Mouse (Mus musculus): ENCODE measurements around the gene Wdr47. TPM values are rescaled to one million over a fixed set of nuclear protein-coding genes. Genes with fewer than 3 reads are reported as not detected.

The Wdr47 gene
- polyA plus RNA-seq, 1 experiment from 2014 or later = 11.6 TPM

DNA sequence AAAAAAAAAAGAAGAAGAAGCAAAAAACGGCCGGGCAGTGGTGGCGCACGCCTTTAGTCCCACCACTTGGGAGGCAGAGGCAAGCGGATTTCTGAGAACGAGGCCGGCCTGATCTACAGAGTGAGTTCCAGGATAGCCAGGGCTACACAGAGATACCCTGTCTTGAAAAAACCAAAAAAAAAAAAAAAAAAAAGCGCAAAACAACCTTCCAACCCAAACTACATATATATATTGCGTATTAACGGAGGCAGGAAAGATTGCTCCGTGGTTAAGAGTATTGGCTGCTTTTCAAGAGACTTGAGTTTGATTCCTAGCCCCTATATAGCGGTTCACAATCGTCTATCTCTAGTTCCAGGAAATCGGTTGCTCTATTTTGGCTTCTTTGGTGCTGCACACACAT is 20.3 kb upstream of the Wdr47 start:
- no peak overlapping the region for H3K9ac ChIP-seq
- H3K9me3 ChIP-seq = no peaks in the 10 kb centered on the region
- H3K4me1 ChIP-seq = peaks cover 6% of the 10 kb centered on the region; the same call in 1 of the 2 replicates
- H3K4me3 ChIP-seq (replicated peaks) = no peak overlapping the region; the same call in 1 of the 2 replicates
- H3K36me3 ChIP-seq = no peaks in the 10 kb centered on the region
- H3K27ac ChIP-seq = no peak overlapping the region
- 81% methylated on average over 14 of the region's 14 CpGs for WGBS
- no peaks in the 10 kb centered on the region for H3K27me3 ChIP-seq (replicated peaks)
- no peak overlapping the region; the same call in 1 of the 2 replicates for H3K4me2 ChIP-seq
- ATAC-seq (ENCODE audit: insufficient read depth, low FRiP score, low read depth) = no peak

DNA sequence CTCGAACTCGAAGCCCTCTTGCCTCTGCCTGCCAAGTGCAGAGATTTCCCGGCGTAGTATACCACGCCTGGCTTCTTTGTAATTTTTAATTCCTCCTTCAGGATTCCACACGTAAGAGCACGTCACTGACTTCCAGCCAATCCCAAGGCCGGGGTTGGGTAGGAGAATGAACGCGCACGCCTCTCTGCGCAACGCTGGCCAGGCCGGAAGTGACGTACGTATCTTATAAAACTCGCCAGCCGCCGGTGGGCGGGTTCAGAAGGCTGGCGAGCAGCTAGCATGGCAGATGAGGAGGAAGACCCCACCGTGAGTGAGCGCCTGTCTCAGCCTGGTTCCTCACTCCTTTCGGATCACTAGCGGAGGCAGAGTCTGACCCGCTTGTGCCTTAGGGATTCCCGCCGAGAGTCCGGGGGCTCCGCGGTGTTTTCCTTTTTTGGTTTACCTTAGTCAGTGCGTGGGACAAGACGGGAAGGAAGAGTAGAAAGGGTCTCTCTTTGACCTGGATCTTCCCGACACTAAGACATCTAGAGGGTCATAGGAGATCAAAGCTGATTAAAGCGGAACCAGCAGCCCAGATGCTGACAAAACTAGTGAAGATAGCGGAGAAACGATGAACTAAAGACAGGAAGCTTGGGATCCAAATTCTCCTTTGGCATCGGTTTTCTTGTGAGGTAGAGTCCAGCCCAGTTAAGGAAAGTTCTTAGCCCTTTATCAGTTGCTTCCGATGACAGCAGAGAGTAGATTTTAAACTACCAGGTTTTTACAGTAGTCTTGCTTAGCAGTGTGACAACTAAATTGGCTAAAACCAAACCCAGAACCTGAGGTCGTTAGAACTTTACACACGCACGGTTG is 19.4 kb upstream of the Wdr47 start, which contains the start of gene Taf13:
Gene Taf13 (plus strand): TSS at position 256 of the 852 bp plus-strand sequence.
- peak within 1 kb of the TSS; percentile 76 for H3K9ac ChIP-seq
- peaks cover 6% of the 10 kb centered on the region; the same call in 1 of the 2 replicates for H3K4me1 ChIP-seq
- no peaks in the 10 kb centered on the region for H3K36me3 ChIP-seq
- peak within 1 kb of the TSS; percentile 61 for H3K4me2 ChIP-seq
- ATAC-seq (ENCODE audit: insufficient read depth, low FRiP score, low read depth) = peak; percentile 99
- H3K27me3 ChIP-seq (replicated peaks) = no peaks in the 10 kb centered on the region
- peak within 1 kb of the TSS; percentile 64 for H3K27ac ChIP-seq
- no peaks in the 10 kb centered on the region for H3K9me3 ChIP-seq
- 1% methylated on average over 42 of the region's 42 CpGs for WGBS
- peak within 1 kb of the TSS; percentile 68 for H3K4me3 ChIP-seq (replicated peaks)

DNA sequence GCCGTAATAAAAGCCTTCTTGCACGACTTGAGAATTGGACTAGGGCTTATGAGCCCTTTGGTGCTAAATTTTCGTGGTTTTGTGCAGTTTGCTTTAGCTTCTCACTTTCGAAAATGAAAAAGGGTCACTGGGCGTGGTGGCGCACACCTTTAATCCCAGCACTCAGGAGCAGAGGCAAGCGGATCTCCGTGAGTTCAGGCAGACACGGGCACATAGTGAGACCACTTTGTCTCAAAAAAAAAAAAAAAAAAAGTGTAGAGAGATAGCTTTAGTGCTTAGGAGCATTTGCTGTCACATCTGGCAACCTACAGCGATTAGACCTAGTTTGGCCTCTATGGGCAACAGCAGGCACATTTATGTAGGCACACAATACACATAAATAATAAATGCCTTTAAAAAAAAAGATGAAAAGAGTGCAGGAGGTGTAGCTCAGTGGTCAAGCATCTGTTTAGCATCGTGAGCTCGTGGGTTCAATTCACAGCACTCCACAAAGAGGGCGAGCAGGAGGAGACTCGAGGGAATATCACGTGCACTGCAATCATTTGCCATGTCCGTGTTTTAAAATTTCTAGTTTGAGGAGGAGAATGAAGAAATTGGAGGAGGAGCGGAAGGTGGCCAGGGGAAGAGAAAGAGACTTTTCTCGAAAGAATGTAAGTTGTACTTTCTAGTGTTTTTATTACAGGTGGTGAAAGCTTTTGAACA is 18.6 kb upstream of the Wdr47 start:
- Histone ChIP-seq H3K9ac (peak overlapping the region; percentile 76; the same call in 1 of the 2 replicates), H3K36me3 (no peaks in the 10 kb centered on the region)

GRCm38 (mm10) chr3:108574018-108574417 is 17.1 kb upstream of the Wdr47 start:
- H3K27ac ChIP-seq = no peak overlapping the region
- no peak overlapping the region for H3K4me2 ChIP-seq
- WGBS = 77% methylated on average over 5 of the region's 5 CpGs
- no peaks in the 10 kb centered on the region for H3K27me3 ChIP-seq (replicated peaks)
- H3K4me3 ChIP-seq (replicated peaks) = no peak overlapping the region
- no peaks in the 10 kb centered on the region for H3K9me3 ChIP-seq
- no peak overlapping the region for H3K9ac ChIP-seq
- no peaks in the 10 kb centered on the region for H3K36me3 ChIP-seq
- ATAC-seq (ENCODE audit: insufficient read depth, low FRiP score, low read depth) = no peak
- peaks cover 6% of the 10 kb centered on the region; the same call in 1 of the 2 replicates for H3K4me1 ChIP-seq

More for the DNA sequence above, 18.6 kb upstream of the Wdr47 start:
- no peaks in the 10 kb centered on the region for H3K9me3 ChIP-seq
- no peak overlapping the region; the same call in 1 of the 2 replicates for H3K27ac ChIP-seq
- peaks cover 6% of the 10 kb centered on the region; the same call in 1 of the 2 replicates for H3K4me1 ChIP-seq
- H3K4me3 ChIP-seq (replicated peaks) = peak overlapping the region; percentile 68
- 46% methylated on average over 18 of the region's 18 CpGs for WGBS
- H3K27me3 ChIP-seq (replicated peaks) = no peaks in the 10 kb centered on the region
- ATAC-seq (ENCODE audit: insufficient read depth, low FRiP score, low read depth) = no peak
- peak overlapping the region; percentile 61 for H3K4me2 ChIP-seq

DNA sequence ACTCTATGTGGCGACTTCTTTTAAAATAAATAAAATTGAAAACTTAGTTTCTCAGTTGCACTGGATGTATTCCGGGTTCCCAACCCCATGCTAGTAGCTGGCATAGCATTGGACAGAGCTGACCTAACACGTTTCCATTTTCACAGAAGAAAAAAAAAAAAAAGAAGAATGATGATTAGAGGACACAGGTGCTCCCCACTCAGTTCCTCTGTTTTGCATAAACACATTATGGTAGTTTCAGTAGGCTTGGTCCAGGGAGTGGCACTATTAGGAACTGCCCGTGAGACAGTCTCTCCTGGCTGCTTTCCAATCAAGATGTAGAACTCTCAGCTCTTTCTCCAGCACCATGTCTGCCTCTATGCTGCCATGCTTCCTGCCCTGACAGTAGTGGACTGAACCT is 6.5 kb upstream of the Wdr47 start:
- no peak for ATAC-seq (ENCODE audit: insufficient read depth, low FRiP score, low read depth)
- Histone ChIP-seq H3K4me2 (no peak overlapping the region), H3K36me3 (no peaks in the 10 kb centered on the region), H3K27ac (no peak overlapping the region), H3K9me3 (no peaks in the 10 kb centered on the region), H3K4me3 (replicated peaks) (no peak overlapping the region), H3K27me3 (replicated peaks) (no peaks in the 10 kb centered on the region), H3K4me1 (no peaks in the 10 kb centered on the region), H3K9ac (no peak overlapping the region)
- 71% methylated on average over 4 of the region's 4 CpGs for WGBS

DNA sequence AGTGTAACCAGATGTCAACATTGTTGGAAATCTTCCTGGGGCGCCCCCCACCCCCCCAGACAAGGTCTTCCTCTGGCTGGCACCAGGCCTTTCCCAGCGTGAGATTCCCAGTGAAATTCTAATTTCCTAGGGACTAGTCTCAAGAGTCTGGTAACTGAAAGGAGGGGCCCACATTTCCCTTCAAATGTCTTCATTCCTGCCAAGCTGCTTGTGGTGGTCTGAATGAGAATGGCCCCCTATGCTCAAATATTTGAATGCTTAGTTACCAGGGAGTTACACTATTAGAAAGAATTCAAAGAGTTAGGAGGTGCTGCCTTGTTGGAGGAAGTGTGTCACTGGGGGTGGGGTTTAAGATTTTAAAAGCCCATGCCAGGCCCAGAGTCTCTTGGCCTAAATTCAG is 2.6 kb upstream of the Wdr47 start:
- no peak overlapping the region for H3K4me2 ChIP-seq
- WGBS = 45% methylated on average over 2 of the region's 2 CpGs
- no peaks in the 10 kb centered on the region for H3K36me3 ChIP-seq
- no peaks in the 10 kb centered on the region for H3K9me3 ChIP-seq
- peaks cover 4% of the 10 kb centered on the region; the same call in 1 of the 2 replicates for H3K4me1 ChIP-seq
- H3K4me3 ChIP-seq (replicated peaks) = no peak overlapping the region
- H3K27me3 ChIP-seq (replicated peaks) = no peaks in the 10 kb centered on the region
- H3K27ac ChIP-seq = no peak overlapping the region
- no peak for ATAC-seq (ENCODE audit: insufficient read depth, low FRiP score, low read depth)
- no peak overlapping the region for H3K9ac ChIP-seq

GRCm38 (mm10) chr3:108591530-108592522 is 747 bp downstream of the Wdr47 start:
- H3K4me2 ChIP-seq = peak overlapping the region; percentile 99
- peak overlapping the region; percentile 84 for H3K4me3 ChIP-seq (replicated peaks)
- no peaks in the 10 kb centered on the region for H3K27me3 ChIP-seq (replicated peaks)
- no peaks in the 10 kb centered on the region for H3K9me3 ChIP-seq
- ATAC-seq (ENCODE audit: insufficient read depth, low FRiP score, low read depth) = no peak; the same call in none of the 2 replicates
- H3K9ac ChIP-seq = peak overlapping the region; percentile 76
- H3K36me3 ChIP-seq = no peaks in the 10 kb centered on the region
- peak overlapping the region; percentile 77 for H3K27ac ChIP-seq
- WGBS = under 1% methylated on average over 61 of the region's 61 CpGs
- H3K4me1 ChIP-seq = peaks cover 4% of the 10 kb centered on the region; the same call in 1 of the 2 replicates

GRCm38 (mm10) chr3:108608906-108609305 is 17.8 kb downstream of the Wdr47 start:
- Histone ChIP-seq H3K9ac (no peak overlapping the region), H3K27me3 (replicated peaks) (no peaks in the 10 kb centered on the region), H3K27ac (no peak overlapping the region), H3K36me3 (no peaks in the 10 kb centered on the region), H3K4me3 (replicated peaks) (no peak overlapping the region), H3K4me1 (no peaks in the 10 kb centered on the region), H3K4me2 (no peak overlapping the region), H3K9me3 (no peaks in the 10 kb centered on the region)
- 48% methylated on average over 3 of the region's 3 CpGs for WGBS
- ATAC-seq (ENCODE audit: insufficient read depth, low FRiP score, low read depth) = no peak

GRCm38 (mm10) chr3:108634761-108635160 is 43.7 kb downstream of the Wdr47 start:
- Histone ChIP-seq H3K4me1 (no peaks in the 10 kb centered on the region), H3K27me3 (replicated peaks) (no peaks in the 10 kb centered on the region), H3K9me3 (no peaks in the 10 kb centered on the region), H3K9ac (no peak overlapping the region), H3K36me3 (no peaks in the 10 kb centered on the region), H3K27ac (no peak overlapping the region), H3K4me3 (replicated peaks) (no peak overlapping the region), H3K4me2 (no peak overlapping the region)
- ATAC-seq (ENCODE audit: insufficient read depth, low FRiP score, low read depth) = no peak
- 65% methylated on average over 5 of the region's 5 CpGs for WGBS

DNA sequence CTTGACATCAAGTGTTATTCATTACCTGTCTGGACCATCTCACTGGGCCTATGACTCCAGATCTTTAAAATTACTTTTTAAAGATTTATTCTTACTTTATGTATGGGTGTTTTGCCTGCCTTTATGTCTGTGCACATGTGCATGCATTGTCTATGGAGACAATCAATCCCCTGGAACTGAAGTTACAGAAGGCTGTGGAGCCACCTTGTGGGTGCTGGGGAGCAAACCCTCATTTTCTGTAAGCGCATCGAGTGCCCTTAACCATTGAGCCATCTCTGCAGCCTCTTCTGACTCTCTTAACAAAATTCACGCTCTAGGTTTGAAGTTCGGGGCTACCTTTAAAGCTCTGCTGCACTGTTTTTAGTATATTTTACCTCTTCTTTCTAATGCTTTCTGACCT is 48.3 kb downstream of the Wdr47 start:
- Histone ChIP-seq H3K9ac (no peak overlapping the region), H3K4me2 (no peak overlapping the region), H3K4me3 (replicated peaks) (no peak overlapping the region), H3K27me3 (replicated peaks) (no peaks in the 10 kb centered on the region), H3K27ac (no peak overlapping the region), H3K4me1 (no peaks in the 10 kb centered on the region), H3K36me3 (0 out of 2 replicates have a peak, but pooled peaks cover 2% of the 10 kb centered on the region), H3K9me3 (no peaks in the 10 kb centered on the region)
- WGBS = 65% methylated on average over 4 of the region's 4 CpGs
- ATAC-seq (ENCODE audit: insufficient read depth, low FRiP score, low read depth) = no peak

DNA sequence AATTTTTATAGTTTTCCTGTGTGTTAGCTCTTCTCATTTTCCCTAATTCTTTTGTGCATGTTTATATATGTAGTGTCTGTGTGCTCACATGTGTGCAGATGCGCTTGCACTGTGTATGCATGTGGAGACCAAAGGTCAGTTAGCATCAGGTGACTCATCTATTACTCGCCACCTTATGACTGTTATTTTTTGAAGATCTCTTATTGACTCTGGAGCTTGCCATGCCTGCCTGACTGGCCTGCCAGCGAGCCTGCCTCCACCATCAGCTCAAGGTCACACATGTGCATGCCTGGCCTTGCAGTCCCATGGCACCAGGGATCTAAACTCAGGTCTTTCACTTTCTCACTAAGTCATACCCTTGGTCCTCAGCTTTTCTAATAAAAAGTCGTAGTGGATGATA is 49.9 kb downstream of the Wdr47 start:
- no peaks in the 10 kb centered on the region for H3K27me3 ChIP-seq (replicated peaks)
- no peaks in the 10 kb centered on the region for H3K9me3 ChIP-seq
- no peak overlapping the region for H3K4me2 ChIP-seq
- WGBS = 63% methylated on average over 4 of the region's 4 CpGs
- no peak overlapping the region for H3K4me3 ChIP-seq (replicated peaks)
- ATAC-seq (ENCODE audit: insufficient read depth, low FRiP score, low read depth) = peak; percentile 60; the same call in 1 of the 2 replicates
- no peak overlapping the region for H3K27ac ChIP-seq
- no peak overlapping the region for H3K9ac ChIP-seq
- H3K4me1 ChIP-seq = no peaks in the 10 kb centered on the region
- H3K36me3 ChIP-seq = 0 out of 2 replicates have a peak, but pooled peaks cover 5% of the 10 kb centered on the region

Measured in stomach, embryonic 15.5 days (tissue).